Mouse (Mus musculus) liver, embryonic 12.5 days (tissue): ENCODE measurements at regions not wholly inside any gene's neighbourhood (a gene's known extent, or its start where the extent isn't known, plus 50 kb on each side); places are given as distances from the start of the nearest gene placed in this dataset.

Experiments
- ATAC-seq: fragments of 200-750 bp; cut with Nextera tagmentation; 2 replicates; pipeline ENCODE4 v1.8.0; 2017; ENCODE audit warnings: moderate number of reproducible peaks, mild to moderate bottlenecking, moderate library complexity
- H3K27ac ChIP-seq: fragments of 300-500 bp; sonication (generic); 2 replicates; pipeline ENCODE4 v1.5.1; 2016; ENCODE audit warnings: mild to moderate bottlenecking
- H3K27me3 ChIP-seq: fragments of 300-500 bp; sonication (generic); replicated peaks from 2 replicates; pipeline ENCODE4 v1.6.1; 2016; ENCODE audit warnings: mild to moderate bottlenecking, moderate library complexity
- H3K36me3 ChIP-seq: fragments of 300-500 bp; sonication (generic); 2 replicates; pipeline ENCODE4 v1.6.1; 2016; ENCODE audit warnings: mild to moderate bottlenecking, moderate library complexity
- H3K4me1 ChIP-seq: fragments of 300-500 bp; sonication (generic); 2 replicates; pipeline ENCODE4 v1.6.1; 2016
- H3K4me2 ChIP-seq: fragments of 300-500 bp; sonication (generic); 2 replicates; pipeline ENCODE4 v1.6.1; 2016; ENCODE audit warnings: mild to moderate bottlenecking, moderate library complexity
- H3K4me3 ChIP-seq: fragments of 300-500 bp; sonication (generic); 2 replicates; pipeline ENCODE4 v1.5.1; 2016; ENCODE audit warnings: mild to moderate bottlenecking, moderate library complexity
- H3K9ac ChIP-seq: fragments of 300-500 bp; sonication (generic); 2 replicates; pipeline ENCODE4 v1.6.1; 2016; ENCODE audit warnings: mild to moderate bottlenecking, moderate library complexity
- H3K9me3 ChIP-seq: fragments of 300-500 bp; sonication (generic); replicated peaks from 2 replicates; pipeline ENCODE4 v1.6.1; 2016; ENCODE audit warnings: mild to moderate bottlenecking, moderate library complexity
- WGBS: fragments of 180-500 bp; shearing (Covaris S2); methylation state at CpG from one replicate; pipeline ENCODE4 v1.1.7; 2016; ENCODE audit not compliant: insufficient replicate concordance; 5-methylcytosine and 5-hydroxymethylcytosine counted together

- H3K9me3 ChIP-seq = no peaks in the 10 kb centered on the region
- H3K36me3 ChIP-seq = no peaks in the 10 kb centered on the region
- no peak overlapping the region for H3K4me2 ChIP-seq
- H3K27ac ChIP-seq = no peak overlapping the region
- WGBS = 39% methylated on average over 5 of the region's 5 CpGs
- H3K4me1 ChIP-seq = 0 out of 2 replicates have a peak, but pooled peaks cover 5% of the 10 kb centered on the region
- H3K9ac ChIP-seq = no peak overlapping the region
- ATAC-seq = no peak
- H3K4me3 ChIP-seq = no peak overlapping the region
- H3K27me3 ChIP-seq = no peaks in the 10 kb centered on the region
Observed at GRCm38 (mm10) chr17:61960837-61961236, 920.3 kb downstream of the Efna5 start.

GRCm38 (mm10) chr17:61960017-61960813 is 920.9 kb downstream of the Efna5 start:
- Histone ChIP-seq H3K4me1 (0 out of 2 replicates have a peak, but pooled peaks cover 5% of the 10 kb centered on the region), H3K4me3 (no peak overlapping the region), H3K4me2 (no peak overlapping the region), H3K9ac (no peak overlapping the region), H3K36me3 (no peaks in the 10 kb centered on the region), H3K27ac (no peak overlapping the region), H3K9me3 (no peaks in the 10 kb centered on the region), H3K27me3 (no peaks in the 10 kb centered on the region)
- WGBS = 50% methylated on average over 5 of the region's 5 CpGs
- ATAC-seq = peak; percentile 81

- Histone ChIP-seq H3K9ac (no peak overlapping the region), H3K4me3 (no peak overlapping the region), H3K9me3 (no peaks in the 10 kb centered on the region), H3K27me3 (no peaks in the 10 kb centered on the region), H3K36me3 (no peaks in the 10 kb centered on the region), H3K27ac (no peak overlapping the region), H3K4me1 (no peaks in the 10 kb centered on the region), H3K4me2 (no peak overlapping the region)
- no peak for ATAC-seq
Observed at GRCm38 (mm10) chr17:61917766-61918165, 963.4 kb downstream of the Efna5 start.

GRCm38 (mm10) chr17:61902898-61903297 is 978.2 kb downstream of the Efna5 start:
- no peak overlapping the region for H3K9ac ChIP-seq
- H3K9me3 ChIP-seq = no peaks in the 10 kb centered on the region
- no peak overlapping the region for H3K4me3 ChIP-seq
- ATAC-seq = no peak
- H3K27me3 ChIP-seq = no peaks in the 10 kb centered on the region
- H3K36me3 ChIP-seq = no peaks in the 10 kb centered on the region
- no peak overlapping the region for H3K4me2 ChIP-seq
- H3K27ac ChIP-seq = no peak overlapping the region
- WGBS = 78% methylated on average over 19 of the region's 19 CpGs
- no peaks in the 10 kb centered on the region for H3K4me1 ChIP-seq

- Histone ChIP-seq H3K27ac (no peak overlapping the region), H3K36me3 (no peaks in the 10 kb centered on the region), H3K27me3 (no peaks in the 10 kb centered on the region), H3K4me1 (no peaks in the 10 kb centered on the region), H3K4me2 (no peak overlapping the region), H3K9me3 (no peaks in the 10 kb centered on the region), H3K9ac (no peak overlapping the region), H3K4me3 (no peak overlapping the region)
- WGBS = 62% methylated on average over 4 of the region's 4 CpGs
- ATAC-seq = no peak
Observed at GRCm38 (mm10) chr17:61890631-61891030, 990.5 kb downstream of the Efna5 start.

GRCm38 (mm10) chr17:61866154-61866553 is 1015.0 kb downstream of the Efna5 start:
- 55% methylated on average over 4 of the region's 4 CpGs for WGBS

GRCm38 (mm10) chr17:61862437-61862836 is 1018.7 kb downstream of the Efna5 start:
- no peak overlapping the region for H3K9ac ChIP-seq
- H3K27me3 ChIP-seq = no peaks in the 10 kb centered on the region
- no peak overlapping the region for H3K4me3 ChIP-seq
- no peak overlapping the region for H3K27ac ChIP-seq
- no peaks in the 10 kb centered on the region for H3K9me3 ChIP-seq
- no peaks in the 10 kb centered on the region for H3K36me3 ChIP-seq
- 63% methylated on average over 2 of the region's 2 CpGs for WGBS
- no peaks in the 10 kb centered on the region for H3K4me1 ChIP-seq
- H3K4me2 ChIP-seq = no peak overlapping the region
- no peak for ATAC-seq

More at GRCm38 (mm10) chr17:61866154-61866553, 1015.0 kb downstream of the Efna5 start:
- H3K9me3 ChIP-seq = no peaks in the 10 kb centered on the region
- H3K9ac ChIP-seq = no peak overlapping the region
- no peaks in the 10 kb centered on the region for H3K4me1 ChIP-seq
- no peak overlapping the region for H3K4me2 ChIP-seq
- no peak for ATAC-seq
- H3K27ac ChIP-seq = no peak overlapping the region
- no peaks in the 10 kb centered on the region for H3K27me3 ChIP-seq
- H3K36me3 ChIP-seq = no peaks in the 10 kb centered on the region
- no peak overlapping the region for H3K4me3 ChIP-seq

GRCm38 (mm10) chr17:61837555-61837954 is 1043.6 kb downstream of the Efna5 start:
- Histone ChIP-seq H3K27me3 (no peaks in the 10 kb centered on the region), H3K27ac (no peak overlapping the region), H3K9me3 (no peaks in the 10 kb centered on the region), H3K36me3 (no peaks in the 10 kb centered on the region), H3K4me2 (no peak overlapping the region), H3K9ac (no peak overlapping the region), H3K4me3 (no peak overlapping the region), H3K4me1 (no peaks in the 10 kb centered on the region)
- no peak for ATAC-seq
- WGBS = 47% methylated on average over 2 of the region's 2 CpGs

- Histone ChIP-seq H3K4me2 (no peak overlapping the region), H3K27me3 (no peaks in the 10 kb centered on the region), H3K4me3 (no peak overlapping the region), H3K4me1 (no peaks in the 10 kb centered on the region), H3K9me3 (no peaks in the 10 kb centered on the region), H3K27ac (no peak overlapping the region), H3K9ac (no peak overlapping the region), H3K36me3 (no peaks in the 10 kb centered on the region)
- ATAC-seq = no peak
- WGBS = 77% methylated on average over 2 of the region's 2 CpGs
Observed at GRCm38 (mm10) chr17:61815490-61815889, 1065.6 kb downstream of the Efna5 start.

GRCm38 (mm10) chr17:61768361-61768760 is 1112.8 kb downstream of the Efna5 start:
- Histone ChIP-seq H3K4me1 (no peaks in the 10 kb centered on the region), H3K9me3 (no peaks in the 10 kb centered on the region)

GRCm38 (mm10) chr17:61765143-61765542 is 1116.0 kb downstream of the Efna5 start:
- Histone ChIP-seq H3K4me3 (no peak overlapping the region), H3K27me3 (no peaks in the 10 kb centered on the region), H3K4me2 (no peak overlapping the region), H3K36me3 (no peaks in the 10 kb centered on the region), H3K9me3 (0 out of 2 replicates have a peak, but pooled peaks cover 2% of the 10 kb centered on the region), H3K9ac (no peak overlapping the region), H3K27ac (no peak overlapping the region), H3K4me1 (no peaks in the 10 kb centered on the region)
- 51% methylated on average over 2 of the region's 2 CpGs for WGBS
- ATAC-seq = no peak

More at GRCm38 (mm10) chr17:61768361-61768760, 1112.8 kb downstream of the Efna5 start:
- no peak overlapping the region for H3K9ac ChIP-seq
- no peaks in the 10 kb centered on the region for H3K36me3 ChIP-seq
- H3K27ac ChIP-seq = no peak overlapping the region
- no peak overlapping the region for H3K4me3 ChIP-seq
- no peak for ATAC-seq
- no peaks in the 10 kb centered on the region for H3K27me3 ChIP-seq
- no peak overlapping the region for H3K4me2 ChIP-seq
